Mouse (Mus musculus): ENCODE measurements at regions not wholly inside any gene's neighbourhood (a gene's known extent, or its start where the extent isn't known, plus 50 kb on each side); places are given as distances from the start of the nearest gene placed in this dataset.

DNA sequence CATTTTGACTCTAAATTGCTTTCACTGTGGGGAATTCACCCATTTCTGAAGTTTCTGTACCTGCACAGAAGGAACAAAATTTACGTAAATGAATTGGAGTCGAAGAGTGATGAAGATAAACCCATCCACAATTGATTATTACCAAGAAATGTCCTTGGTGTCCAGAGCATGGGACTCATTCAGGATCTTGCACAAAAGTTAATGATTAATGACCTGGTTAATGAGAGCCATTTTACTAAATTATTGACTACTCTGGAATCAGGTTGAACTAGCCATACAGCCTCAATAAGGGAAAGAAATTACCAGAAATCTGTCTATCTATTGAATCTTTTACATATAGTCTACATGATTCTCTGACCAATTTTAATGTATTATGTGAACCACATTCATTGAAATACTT, 509.6 kb downstream of the Adam6a start:
- no peak for TF ChIP-seq POLR2A (IDR thresholded peaks at IDR 0.05; ENCODE audit: borderline replicate concordance, extremely low read depth, low read depth, low read length)
- TF ChIP-seq CTCF (IDR thresholded peaks at IDR 0.05; ENCODE audit: insufficient read depth, low read length), result no peak

Measured in lung, adult 2 months (tissue).